Mouse (Mus musculus): ENCODE results near the gene Rac2. TPM values are rescaled to one million over a fixed set of nuclear protein-coding genes. Genes with fewer than 3 reads are reported as not detected.

Gene Rac2
- polyA plus RNA-seq, 1 experiment from 2014 or later: 13.3 TPM

DNA sequence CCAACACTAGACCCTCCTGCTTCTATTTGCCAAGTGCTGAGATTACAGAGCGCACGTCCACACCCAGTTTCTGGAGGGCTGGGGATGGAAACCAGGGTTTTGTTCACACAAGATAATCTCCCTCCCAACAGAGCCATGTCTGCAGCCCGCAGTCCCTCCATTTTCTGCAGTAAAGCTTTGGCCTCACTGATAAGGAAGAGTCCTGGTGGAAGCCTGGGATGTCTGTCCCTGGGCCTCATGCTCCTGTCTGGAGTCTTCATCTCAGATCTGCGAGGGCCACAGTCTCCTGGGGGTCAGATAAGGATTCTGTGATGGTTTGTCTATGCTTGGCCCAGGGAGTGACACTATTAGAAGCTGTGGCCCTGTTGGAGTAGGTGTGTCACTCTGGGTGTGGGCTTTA, 15.5 kb upstream of the Rac2 start:
- no peak overlapping the region for H3K4me2 ChIP-seq

DNA sequence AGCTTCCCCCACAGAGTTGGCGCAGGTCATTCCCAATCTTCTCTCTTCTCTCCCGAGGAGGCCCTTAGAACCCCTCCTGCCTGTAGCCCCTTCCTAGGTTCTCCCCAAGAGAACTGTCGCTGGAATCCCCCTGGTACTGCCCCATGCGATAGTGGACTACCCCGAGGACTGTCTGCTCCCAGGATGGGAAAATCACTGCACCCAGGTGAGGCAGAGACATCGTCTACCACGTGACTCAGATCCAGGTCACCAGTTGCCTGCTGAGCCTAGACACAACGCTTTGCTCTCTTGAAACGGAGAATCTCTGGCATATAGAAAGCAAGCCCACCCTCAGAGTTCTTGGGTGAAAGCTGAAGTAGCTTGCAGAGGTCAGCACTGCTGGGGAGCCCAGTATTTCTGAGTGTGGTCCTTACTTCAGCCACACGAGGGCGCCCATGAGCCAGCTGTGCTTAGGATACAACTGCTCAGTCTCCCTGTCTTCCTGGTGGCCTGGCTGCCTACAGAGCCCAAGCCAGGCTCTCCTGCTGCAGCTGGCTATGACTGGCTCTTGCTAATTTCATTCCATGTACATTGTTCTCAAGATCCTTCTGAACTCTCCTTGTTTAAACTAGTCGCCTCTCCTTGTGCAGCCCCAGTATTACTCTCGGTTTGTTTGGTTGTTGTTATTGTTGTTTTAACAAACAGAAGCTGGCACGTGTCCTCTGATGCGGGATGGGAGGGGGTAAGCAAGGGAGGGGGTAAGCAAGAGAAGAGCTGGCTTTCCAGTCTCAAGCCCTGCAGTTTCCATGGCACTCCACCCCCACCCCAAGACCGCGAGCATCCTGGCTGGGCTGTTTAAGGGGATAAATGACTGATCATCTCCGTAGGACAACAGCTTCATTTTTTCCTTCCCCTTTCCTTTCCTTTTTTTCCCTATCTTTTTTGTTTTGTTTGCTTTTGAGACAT, 14.7 kb upstream of the Rac2 start:
- Histone ChIP-seq H3K4me3 (no peak overlapping the region), H3K27me3 (0 out of 2 replicates have a peak, but pooled peaks cover 4% of the 10 kb centered on the region), H3K36me3 (no peaks in the 10 kb centered on the region), H3K9ac (no peak overlapping the region), H3K9me3 (0 out of 2 replicates have a peak, but pooled peaks cover 4% of the 10 kb centered on the region), H3K27ac (no peak overlapping the region), H3K4me2 (no peak overlapping the region), H3K4me1 (peaks cover 8% of the 10 kb centered on the region; the same call in 1 of the 2 replicates)
- no peak for ATAC-seq (ENCODE audit: insufficient number of reproducible peaks, insufficient read depth, low FRiP score, low TSS enrichment, low read depth)
- 53% methylated on average over 18 of the region's 18 CpGs for WGBS

More for the DNA sequence above, 15.5 kb upstream of the Rac2 start:
- WGBS: 86% methylated on average over 4 of the region's 4 CpGs
- Histone ChIP-seq H3K9ac (no peak overlapping the region), H3K4me3 (no peak overlapping the region), H3K4me1 (peaks cover 8% of the 10 kb centered on the region; the same call in 1 of the 2 replicates), H3K36me3 (no peaks in the 10 kb centered on the region), H3K27ac (no peak overlapping the region), H3K27me3 (0 out of 2 replicates have a peak, but pooled peaks cover 3% of the 10 kb centered on the region), H3K9me3 (0 out of 2 replicates have a peak, but pooled peaks cover 4% of the 10 kb centered on the region)
- ATAC-seq (ENCODE audit: insufficient number of reproducible peaks, insufficient read depth, low FRiP score, low TSS enrichment, low read depth): no peak

DNA sequence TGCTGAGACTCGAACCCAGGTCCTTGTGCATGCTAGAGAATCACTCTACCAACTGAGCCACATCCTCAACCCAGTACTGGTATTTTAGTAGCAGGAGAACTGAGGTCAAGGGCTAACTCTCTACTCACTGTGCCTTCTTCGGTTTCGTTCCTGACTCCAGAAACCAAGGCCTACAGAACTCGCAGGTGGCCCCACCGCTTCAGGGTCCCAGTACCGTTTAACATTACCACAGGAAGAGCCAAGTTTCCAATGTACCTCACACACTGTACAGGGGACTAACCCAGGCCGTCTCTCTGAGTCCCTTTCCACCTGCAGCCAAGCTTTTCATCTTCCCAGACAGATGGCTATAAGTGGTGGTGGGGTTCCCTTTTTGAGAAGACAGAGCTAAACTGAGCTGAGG, 12.8 kb upstream of the Rac2 start:
- Histone ChIP-seq H3K36me3 (no peaks in the 10 kb centered on the region), H3K9me3 (0 out of 2 replicates have a peak, but pooled peaks cover 4% of the 10 kb centered on the region), H3K4me2 (no peak overlapping the region), H3K27ac (no peak overlapping the region), H3K4me3 (no peak overlapping the region), H3K9ac (no peak overlapping the region), H3K4me1 (peaks cover 16% of the 10 kb centered on the region), H3K27me3 (0 out of 2 replicates have a peak, but pooled peaks cover 4% of the 10 kb centered on the region)
- no peak for ATAC-seq (ENCODE audit: insufficient number of reproducible peaks, insufficient read depth, low FRiP score, low TSS enrichment, low read depth)
- 92% methylated on average over 7 of the region's 7 CpGs for WGBS

DNA sequence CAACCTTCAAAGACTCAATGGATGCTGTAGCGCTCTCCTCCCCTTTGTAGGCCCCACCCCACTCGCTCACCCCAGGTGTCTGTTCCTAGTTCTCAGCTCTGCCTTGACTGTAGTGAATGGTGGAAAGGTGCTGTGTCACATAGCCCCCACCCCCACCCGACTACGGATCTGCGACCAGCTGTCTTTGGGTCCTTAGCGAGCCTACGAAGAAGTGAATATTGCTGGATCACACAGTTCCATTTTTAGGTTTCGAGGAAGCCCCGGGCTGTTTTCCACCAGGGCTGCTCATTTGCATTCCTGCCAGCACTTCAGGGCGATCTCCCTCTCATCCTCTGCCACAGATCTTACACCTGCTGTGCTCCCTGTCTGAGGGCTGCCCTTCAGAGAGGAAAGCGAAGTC, 10.8 kb upstream of the Rac2 start:
- H3K36me3 ChIP-seq: no peaks in the 10 kb centered on the region
- peaks cover 27% of the 10 kb centered on the region for H3K4me1 ChIP-seq
- 0 out of 2 replicates have a peak, but pooled peaks cover 4% of the 10 kb centered on the region for H3K27me3 ChIP-seq
- no peak for ATAC-seq (ENCODE audit: insufficient number of reproducible peaks, insufficient read depth, low FRiP score, low TSS enrichment, low read depth)
- H3K9ac ChIP-seq: no peak overlapping the region
- no peak overlapping the region for H3K27ac ChIP-seq
- 21% methylated on average over 11 of the region's 11 CpGs for WGBS
- no peak overlapping the region for H3K4me3 ChIP-seq
- H3K9me3 ChIP-seq: 0 out of 2 replicates have a peak, but pooled peaks cover 4% of the 10 kb centered on the region
- H3K4me2 ChIP-seq: no peak overlapping the region

DNA sequence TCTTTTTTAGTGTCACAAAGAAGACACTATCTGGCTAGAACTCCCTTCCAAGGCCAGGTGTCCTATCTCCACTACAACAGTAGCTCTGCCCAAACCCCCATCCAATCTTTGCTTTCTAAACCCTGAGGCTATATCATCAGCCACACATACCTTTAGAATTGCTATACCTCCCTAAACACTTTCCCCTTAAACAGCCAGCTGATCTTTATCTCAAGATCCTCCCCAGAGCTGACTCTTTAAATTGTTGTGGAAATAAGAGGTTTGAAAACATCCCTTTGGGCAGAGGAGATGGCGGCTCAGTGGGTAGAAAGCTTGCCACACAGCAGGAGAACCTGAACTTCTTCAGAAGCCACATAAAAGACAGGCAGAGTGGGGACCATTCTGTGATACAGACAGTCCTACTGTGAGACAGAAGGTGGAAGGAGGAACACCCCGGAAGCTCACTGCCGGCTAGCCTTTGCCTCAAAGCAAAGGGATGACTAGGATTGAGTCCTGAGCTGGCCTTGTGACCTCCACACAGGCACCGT, 3.8 kb upstream of the Rac2 start:
- H3K27me3 ChIP-seq: no peaks in the 10 kb centered on the region; the same call in 1 of the 2 replicates
- ATAC-seq (ENCODE audit: insufficient number of reproducible peaks, insufficient read depth, low FRiP score, low TSS enrichment, low read depth): no peak
- WGBS: 40% methylated on average over 4 of the region's 4 CpGs

DNA sequence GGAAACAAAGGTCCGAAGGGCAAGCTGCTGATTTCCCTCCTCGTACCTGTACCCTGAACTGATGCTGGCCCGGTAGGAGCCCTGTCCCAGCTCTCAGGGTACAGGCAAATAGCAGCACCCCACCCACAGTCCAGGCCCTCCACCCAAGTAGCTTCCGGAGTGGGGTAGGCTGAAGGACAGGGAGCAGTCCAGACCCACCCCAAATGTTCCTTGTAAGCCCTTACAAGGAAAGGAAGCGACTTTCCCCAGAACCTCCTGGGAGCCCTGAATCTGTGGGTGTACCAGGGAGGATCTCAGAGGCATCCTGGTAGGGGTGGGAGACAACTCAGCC, 348 bp downstream of the Rac2 start:
- 88% methylated on average over 5 of the region's 5 CpGs for WGBS

More for the DNA sequence above, 3.8 kb upstream of the Rac2 start:
- Histone ChIP-seq H3K4me3 (no peak overlapping the region), H3K9ac (no peak overlapping the region), H3K27ac (no peak overlapping the region), H3K4me2 (no peak overlapping the region), H3K36me3 (no peaks in the 10 kb centered on the region), H3K4me1 (peaks cover 28% of the 10 kb centered on the region), H3K9me3 (no peaks in the 10 kb centered on the region)

DNA sequence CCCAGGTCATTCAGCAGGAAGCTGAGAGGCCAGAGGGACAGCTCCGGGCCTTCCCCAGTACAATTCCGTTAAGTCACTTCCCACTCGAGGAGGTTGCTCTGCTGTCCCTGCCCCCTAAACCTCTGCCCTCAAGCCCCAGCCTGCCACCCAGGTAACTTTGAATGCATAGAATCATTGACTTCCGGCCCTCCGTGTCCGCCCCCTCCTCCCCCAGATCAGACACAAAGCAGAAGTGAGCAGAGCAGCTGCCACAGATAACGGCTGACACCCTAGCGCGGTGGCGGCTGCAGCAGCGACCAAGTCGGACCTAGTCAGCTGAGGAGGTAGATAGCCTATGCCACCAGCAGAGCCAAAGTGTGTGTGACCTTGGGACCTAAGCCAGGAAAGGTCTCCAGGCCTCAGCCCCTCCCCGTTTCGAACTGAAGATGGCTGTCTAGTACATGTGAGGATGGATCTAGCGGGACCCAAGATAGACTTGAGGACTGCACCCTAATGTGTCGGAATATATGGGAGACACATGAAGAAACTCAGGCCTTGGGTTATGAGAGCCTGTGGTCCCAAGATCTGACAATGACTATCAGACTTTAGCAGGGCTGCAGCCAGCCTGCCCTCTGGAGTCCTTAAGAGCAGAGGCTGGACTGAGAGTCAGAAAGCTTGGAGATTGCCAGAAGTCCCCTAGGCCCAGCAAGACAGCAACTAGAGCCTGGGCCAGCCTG, 871 bp downstream of the Rac2 start:
- no peak for ATAC-seq (ENCODE audit: insufficient number of reproducible peaks, insufficient read depth, low FRiP score, low TSS enrichment, low read depth)
- H3K27ac ChIP-seq: no peak overlapping the region
- no peak overlapping the region for H3K9ac ChIP-seq
- no peak overlapping the region for H3K4me3 ChIP-seq
- no peak overlapping the region for H3K4me2 ChIP-seq
- no peaks in the 10 kb centered on the region for H3K36me3 ChIP-seq
- WGBS: 59% methylated on average over 16 of the region's 16 CpGs
- no peaks in the 10 kb centered on the region for H3K9me3 ChIP-seq
- no peaks in the 10 kb centered on the region for H3K27me3 ChIP-seq
- H3K4me1 ChIP-seq: 0 out of 2 replicates have a peak, but pooled peaks cover 8% of the 10 kb centered on the region

More for the DNA sequence above, 348 bp downstream of the Rac2 start:
- Histone ChIP-seq H3K27ac (no peak overlapping the region), H3K27me3 (no peaks in the 10 kb centered on the region), H3K4me2 (no peak overlapping the region), H3K4me1 (0 out of 2 replicates have a peak, but pooled peaks cover 8% of the 10 kb centered on the region), H3K4me3 (no peak overlapping the region), H3K9me3 (no peaks in the 10 kb centered on the region), H3K9ac (no peak overlapping the region), H3K36me3 (no peaks in the 10 kb centered on the region)
- ATAC-seq (ENCODE audit: insufficient number of reproducible peaks, insufficient read depth, low FRiP score, low TSS enrichment, low read depth): no peak

DNA sequence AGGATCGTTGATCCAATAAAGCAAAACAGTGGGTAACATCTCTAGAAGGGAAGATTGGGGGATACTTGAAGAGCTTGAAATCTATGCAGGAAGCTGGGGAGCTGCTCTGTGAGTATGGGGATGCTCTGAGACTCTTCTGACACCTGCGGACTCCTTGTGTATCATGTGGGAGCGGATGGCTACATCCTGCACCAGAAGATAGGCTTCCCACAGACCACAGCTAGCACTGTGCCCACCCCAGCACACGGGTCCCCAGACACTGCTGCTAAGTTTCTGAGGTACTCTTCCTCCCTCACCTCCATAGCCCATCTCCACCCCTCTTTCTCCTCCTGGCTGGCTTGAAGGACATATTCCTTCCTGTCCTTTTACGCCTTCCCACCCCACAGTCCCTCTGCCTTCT, 2.4 kb downstream of the Rac2 start:
- no peak overlapping the region for H3K4me2 ChIP-seq
- H3K27me3 ChIP-seq: no peaks in the 10 kb centered on the region
- H3K4me3 ChIP-seq: no peak overlapping the region
- ATAC-seq (ENCODE audit: insufficient number of reproducible peaks, insufficient read depth, low FRiP score, low TSS enrichment, low read depth): no peak
- no peaks in the 10 kb centered on the region for H3K9me3 ChIP-seq
- H3K9ac ChIP-seq: no peak overlapping the region
- no peaks in the 10 kb centered on the region for H3K36me3 ChIP-seq
- 92% methylated on average over 5 of the region's 5 CpGs for WGBS
- no peaks in the 10 kb centered on the region for H3K4me1 ChIP-seq
- H3K27ac ChIP-seq: no peak overlapping the region

DNA sequence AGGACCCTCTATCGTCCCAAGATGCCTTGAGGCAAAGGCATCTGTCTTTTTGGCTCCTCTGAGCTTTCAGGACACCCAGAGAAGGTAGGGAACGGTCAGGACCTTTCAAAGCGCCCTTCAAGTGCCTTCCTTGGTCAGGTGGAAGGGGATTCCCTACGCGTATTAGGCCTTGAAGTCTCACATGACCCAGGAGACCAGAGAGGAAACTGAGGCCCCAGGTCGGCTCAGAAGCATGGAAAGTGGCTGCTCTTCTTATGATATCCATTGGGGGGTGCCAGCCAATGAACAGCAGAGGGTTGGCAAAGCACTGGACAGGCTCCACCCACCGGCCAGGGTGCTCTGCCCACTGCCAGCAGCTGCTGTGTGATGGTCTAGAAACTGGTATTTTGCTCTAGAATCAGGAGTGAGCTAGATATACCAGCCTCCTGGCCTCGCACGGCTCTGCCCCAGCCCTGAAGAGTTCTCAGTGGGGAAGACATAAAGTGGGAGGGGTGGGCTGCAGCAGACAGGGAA, 4.9 kb downstream of the Rac2 start:
- no peak overlapping the region for H3K9ac ChIP-seq
- 70% methylated on average over 9 of the region's 9 CpGs for WGBS
- no peaks in the 10 kb centered on the region for H3K27me3 ChIP-seq
- no peaks in the 10 kb centered on the region for H3K4me1 ChIP-seq
- ATAC-seq (ENCODE audit: insufficient number of reproducible peaks, insufficient read depth, low FRiP score, low TSS enrichment, low read depth): no peak
- no peak overlapping the region for H3K27ac ChIP-seq
- no peaks in the 10 kb centered on the region for H3K9me3 ChIP-seq
- no peak overlapping the region for H3K4me2 ChIP-seq
- no peaks in the 10 kb centered on the region for H3K36me3 ChIP-seq
- no peak overlapping the region for H3K4me3 ChIP-seq

DNA sequence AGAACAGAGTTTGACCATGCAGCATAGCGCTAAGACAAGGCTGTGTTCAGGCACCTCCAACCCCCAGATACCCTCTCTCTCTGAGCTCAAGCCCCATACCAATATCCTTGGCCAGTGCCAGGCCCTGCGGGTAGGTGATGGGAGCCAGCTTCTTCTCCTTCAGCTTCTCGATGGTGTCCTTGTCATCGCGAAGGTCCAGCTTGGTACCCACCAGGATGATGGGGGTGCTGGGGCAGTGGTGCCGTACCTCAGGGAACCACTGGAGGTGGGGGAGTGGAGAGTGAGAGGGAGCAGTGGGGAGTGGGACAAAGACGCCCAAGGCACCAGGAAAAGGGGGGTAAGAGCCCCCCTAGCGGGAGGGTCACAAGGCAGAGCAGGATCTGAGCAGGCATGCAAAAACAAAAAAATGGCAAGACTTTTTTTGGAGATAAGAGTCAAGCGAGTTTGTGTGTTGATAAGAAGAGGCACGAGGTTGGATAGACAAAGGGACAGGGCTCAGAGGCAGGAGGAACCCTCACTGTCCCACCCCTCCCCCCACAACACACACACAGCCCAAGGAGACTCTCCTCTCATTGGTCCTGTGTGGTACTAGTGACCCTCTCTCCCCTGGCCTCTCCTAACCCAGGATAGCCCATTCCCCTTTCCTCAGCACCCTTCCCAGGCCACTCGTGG, 7.7 kb downstream of the Rac2 start:
- Histone ChIP-seq H3K9ac (no peak overlapping the region), H3K27ac (no peak overlapping the region), H3K4me3 (no peak overlapping the region), H3K4me2 (no peak overlapping the region), H3K27me3 (no peaks in the 10 kb centered on the region), H3K9me3 (no peaks in the 10 kb centered on the region), H3K36me3 (no peaks in the 10 kb centered on the region), H3K4me1 (no peaks in the 10 kb centered on the region)
- 70% methylated on average over 11 of the region's 11 CpGs for WGBS
- ATAC-seq (ENCODE audit: insufficient number of reproducible peaks, insufficient read depth, low FRiP score, low TSS enrichment, low read depth): no peak

DNA sequence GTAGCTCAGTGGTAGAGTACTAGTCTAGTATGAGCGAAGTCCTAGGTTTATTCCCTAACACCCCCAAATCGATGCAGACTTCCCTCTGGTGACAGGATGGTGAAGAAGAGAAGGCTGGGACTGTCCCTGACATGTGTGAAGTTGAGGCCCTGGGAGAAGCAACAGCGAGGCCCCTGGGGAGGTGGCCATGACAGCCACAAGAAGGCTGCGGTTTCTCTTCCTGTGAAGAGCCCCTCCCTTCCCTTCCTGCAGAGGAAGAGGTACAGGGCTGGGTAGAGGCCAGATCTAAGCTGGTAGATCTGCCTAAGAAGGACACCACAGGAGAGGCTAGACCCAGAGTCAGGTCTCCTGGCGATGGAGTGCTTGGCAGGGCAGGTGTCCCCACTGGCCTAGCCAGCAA, 8.6 kb downstream of the Rac2 start:
- H3K27me3 ChIP-seq: no peaks in the 10 kb centered on the region
- H3K27ac ChIP-seq: no peak overlapping the region
- no peak overlapping the region for H3K4me3 ChIP-seq
- no peak overlapping the region for H3K4me2 ChIP-seq
- 78% methylated on average over 5 of the region's 5 CpGs for WGBS
- no peaks in the 10 kb centered on the region for H3K9me3 ChIP-seq
- peaks cover 4% of the 10 kb centered on the region for H3K4me1 ChIP-seq
- ATAC-seq (ENCODE audit: insufficient number of reproducible peaks, insufficient read depth, low FRiP score, low TSS enrichment, low read depth): no peak
- H3K36me3 ChIP-seq: no peaks in the 10 kb centered on the region
- no peak overlapping the region for H3K9ac ChIP-seq

Data from embryonic facial prominence, embryonic 13.5 days (tissue).